Mouse (Mus musculus): ENCODE measurements around the gene Mef2d. TPM values are rescaled to one million over a fixed set of nuclear protein-coding genes. Genes with fewer than 3 reads are reported as not detected.

Gene Mef2d
- polyA plus RNA-seq, 1 experiment, result 17.6 TPM

- Histone ChIP-seq H3K27me3 (ENCODE audit: control insufficient read depth, insufficient read depth, low read length) (no peaks in the 10 kb centered on the region), H3K36me3 (ENCODE audit: control insufficient read depth, insufficient read depth, low read length) (no peaks in the 10 kb centered on the region), H3K4me1 (ENCODE audit: control insufficient read depth, insufficient read depth, low read length) (no peaks in the 10 kb centered on the region), H3K4me3 (ENCODE audit: control insufficient read depth, low read depth, low read length) (no peak overlapping the region), H3K27ac (ENCODE audit: control insufficient read depth, insufficient read depth, low read depth, low read length) (no peak overlapping the region)
- TF ChIP-seq CTCF (IDR thresholded peaks at IDR 0.05; ENCODE audit: control insufficient read depth, insufficient read depth, insufficient replicate concordance, low read depth, low read length), result no peak
- no peak for TF ChIP-seq POLR2A (IDR thresholded peaks at IDR 0.05; ENCODE audit: control insufficient read depth, low read depth, low read length)
Observed at GRCm38 (mm10) chr3:88106126-88106525, 36.0 kb upstream of the Mef2d start.

- Histone ChIP-seq H3K27ac (ENCODE audit: control insufficient read depth, insufficient read depth, low read depth, low read length) (no peak overlapping the region), H3K36me3 (ENCODE audit: control insufficient read depth, insufficient read depth, low read length) (no peaks in the 10 kb centered on the region), H3K27me3 (ENCODE audit: control insufficient read depth, insufficient read depth, low read length) (no peaks in the 10 kb centered on the region), H3K4me3 (ENCODE audit: control insufficient read depth, low read depth, low read length) (no peak overlapping the region), H3K4me1 (ENCODE audit: control insufficient read depth, insufficient read depth, low read length) (no peaks in the 10 kb centered on the region)
- no peak for TF ChIP-seq POLR2A (IDR thresholded peaks at IDR 0.05; ENCODE audit: control insufficient read depth, low read depth, low read length)
- no peak for TF ChIP-seq CTCF (IDR thresholded peaks at IDR 0.05; ENCODE audit: control insufficient read depth, insufficient read depth, insufficient replicate concordance, low read depth, low read length)
Observed at GRCm38 (mm10) chr3:88109126-88109525, 33.0 kb upstream of the Mef2d start.

GRCm38 (mm10) chr3:88114396-88114795 lies 27.8 kb upstream of the Mef2d start:
- H3K4me1 ChIP-seq (ENCODE audit: control insufficient read depth, insufficient read depth, low read length), result no peaks in the 10 kb centered on the region
- TF ChIP-seq CTCF (IDR thresholded peaks at IDR 0.05; ENCODE audit: control insufficient read depth, insufficient read depth, insufficient replicate concordance, low read depth, low read length) (no peak), POLR2A (IDR thresholded peaks at IDR 0.05; ENCODE audit: control insufficient read depth, low read depth, low read length) (no peak)
- H3K36me3 ChIP-seq (ENCODE audit: control insufficient read depth, insufficient read depth, low read length), result no peaks in the 10 kb centered on the region
- no peak overlapping the region for H3K27ac ChIP-seq (ENCODE audit: control insufficient read depth, insufficient read depth, low read depth, low read length)
- no peak overlapping the region for H3K4me3 ChIP-seq (ENCODE audit: control insufficient read depth, low read depth, low read length)
- no peaks in the 10 kb centered on the region for H3K27me3 ChIP-seq (ENCODE audit: control insufficient read depth, insufficient read depth, low read length)

GRCm38 (mm10) chr3:88120117-88120651 lies 22.0 kb upstream of the Mef2d start:
- no peaks in the 10 kb centered on the region for H3K4me1 ChIP-seq (ENCODE audit: control insufficient read depth, insufficient read depth, low read length)
- no peaks in the 10 kb centered on the region for H3K27me3 ChIP-seq (ENCODE audit: control insufficient read depth, insufficient read depth, low read length)
- no peaks in the 10 kb centered on the region for H3K36me3 ChIP-seq (ENCODE audit: control insufficient read depth, insufficient read depth, low read length)
- no peak overlapping the region for H3K27ac ChIP-seq (ENCODE audit: control insufficient read depth, insufficient read depth, low read depth, low read length)
- no peak overlapping the region for H3K4me3 ChIP-seq (ENCODE audit: control insufficient read depth, low read depth, low read length)
- TF ChIP-seq POLR2A (IDR thresholded peaks at IDR 0.05; ENCODE audit: control insufficient read depth, low read depth, low read length) (no peak), CTCF (IDR thresholded peaks at IDR 0.05; ENCODE audit: control insufficient read depth, insufficient read depth, insufficient replicate concordance, low read depth, low read length) (no peak)

GRCm38 (mm10) chr3:88121164-88122131 lies 20.7 kb upstream of the Mef2d start:
- H3K36me3 ChIP-seq (ENCODE audit: control insufficient read depth, insufficient read depth, low read length), result no peaks in the 10 kb centered on the region
- no peaks in the 10 kb centered on the region for H3K27me3 ChIP-seq (ENCODE audit: control insufficient read depth, insufficient read depth, low read length)
- H3K27ac ChIP-seq (ENCODE audit: control insufficient read depth, insufficient read depth, low read depth, low read length), result no peak overlapping the region

GRCm38 (mm10) chr3:88125195-88125594 lies 17.0 kb upstream of the Mef2d start:
- no peak overlapping the region for H3K4me3 ChIP-seq (ENCODE audit: control insufficient read depth, low read depth, low read length)
- H3K27ac ChIP-seq (ENCODE audit: control insufficient read depth, insufficient read depth, low read depth, low read length), result no peak overlapping the region
- no peak for TF ChIP-seq POLR2A (IDR thresholded peaks at IDR 0.05; ENCODE audit: control insufficient read depth, low read depth, low read length)
- no peak for TF ChIP-seq CTCF (IDR thresholded peaks at IDR 0.05; ENCODE audit: control insufficient read depth, insufficient read depth, insufficient replicate concordance, low read depth, low read length)
- H3K36me3 ChIP-seq (ENCODE audit: control insufficient read depth, insufficient read depth, low read length), result no peaks in the 10 kb centered on the region
- no peaks in the 10 kb centered on the region for H3K4me1 ChIP-seq (ENCODE audit: control insufficient read depth, insufficient read depth, low read length)
- no peaks in the 10 kb centered on the region for H3K27me3 ChIP-seq (ENCODE audit: control insufficient read depth, insufficient read depth, low read length)

More at GRCm38 (mm10) chr3:88121164-88122131, 20.7 kb upstream of the Mef2d start:
- TF ChIP-seq CTCF (IDR thresholded peaks at IDR 0.05; ENCODE audit: control insufficient read depth, insufficient read depth, insufficient replicate concordance, low read depth, low read length) (no peak), POLR2A (IDR thresholded peaks at IDR 0.05; ENCODE audit: control insufficient read depth, low read depth, low read length) (no peak)
- Histone ChIP-seq H3K4me3 (ENCODE audit: control insufficient read depth, low read depth, low read length) (no peak overlapping the region), H3K4me1 (ENCODE audit: control insufficient read depth, insufficient read depth, low read length) (no peaks in the 10 kb centered on the region)

- Histone ChIP-seq H3K27me3 (ENCODE audit: control insufficient read depth, insufficient read depth, low read length) (no peaks in the 10 kb centered on the region), H3K36me3 (ENCODE audit: control insufficient read depth, insufficient read depth, low read length) (no peaks in the 10 kb centered on the region), H3K27ac (ENCODE audit: control insufficient read depth, insufficient read depth, low read depth, low read length) (no peak overlapping the region), H3K4me1 (ENCODE audit: control insufficient read depth, insufficient read depth, low read length) (no peaks in the 10 kb centered on the region), H3K4me3 (ENCODE audit: control insufficient read depth, low read depth, low read length) (no peak overlapping the region)
- TF ChIP-seq POLR2A (IDR thresholded peaks at IDR 0.05; ENCODE audit: control insufficient read depth, low read depth, low read length), result no peak
- no peak for TF ChIP-seq CTCF (IDR thresholded peaks at IDR 0.05; ENCODE audit: control insufficient read depth, insufficient read depth, insufficient replicate concordance, low read depth, low read length)
Observed at GRCm38 (mm10) chr3:88126181-88126580, 16.0 kb upstream of the Mef2d start.
